Mouse (Mus musculus) forebrain, postnatal 0 days (tissue): ENCODE measurements around the gene Cyfip2. TPM values are rescaled to one million over a fixed set of nuclear protein-coding genes. Genes with fewer than 3 reads are reported as not detected.

Source experiments
- ATAC-seq: fragments of 200-750 bp; cut with Nextera tagmentation; 2 replicates; pipeline ENCODE4 v1.8.0; 2017; ENCODE audit warnings: mild to moderate bottlenecking, moderate library complexity
- DNase-seq: peaks from one replicate; pipeline ENCODE4 v3.0.0-alpha.2; 2015
- H3K27ac ChIP-seq: fragments of 300-500 bp; sonication (generic); 2 replicates; pipeline ENCODE4 v1.5.1; 2014; ENCODE audit warnings: low read depth, mild to moderate bottlenecking, antibody characterized with exemption, low read length, moderate library complexity, mixed read lengths
- H3K27me3 ChIP-seq: fragments of 300-500 bp; sonication (generic); 2 replicates; pipeline ENCODE4 v1.6.1; 2014; ENCODE audit warnings: mild to moderate bottlenecking, low read length, mixed read lengths; ENCODE audit not compliant: insufficient read depth
- H3K36me3 ChIP-seq: fragments of 300-500 bp; sonication (generic); 2 replicates; pipeline ENCODE4 v1.6.1; 2014; ENCODE audit warnings: mild to moderate bottlenecking, moderate library complexity; ENCODE audit not compliant: insufficient read depth
- H3K4me1 ChIP-seq: fragments of 300-500 bp; sonication (generic); 2 replicates; pipeline ENCODE4 v1.6.1; 2014; ENCODE audit warnings: antibody characterized with exemption; ENCODE audit not compliant: insufficient read depth
- H3K4me2 ChIP-seq: fragments of 300-500 bp; sonication (generic); 2 replicates; pipeline ENCODE4 v1.6.1; 2014; ENCODE audit warnings: low read depth, mild to moderate bottlenecking, moderate library complexity
- H3K4me3 ChIP-seq: fragments of 300-500 bp; sonication (generic); 2 replicates; pipeline ENCODE4 v1.5.1; 2014; ENCODE audit warnings: low read depth, low read length, mixed read lengths
- H3K9ac ChIP-seq: fragments of 300-500 bp; sonication (generic); 2 replicates; pipeline ENCODE4 v1.6.1; 2014; ENCODE audit warnings: mild to moderate bottlenecking
- H3K9me3 ChIP-seq: fragments of 300-500 bp; sonication (generic); 2 replicates; pipeline ENCODE4 v1.6.1; 2016; ENCODE audit warnings: low read length
- CTCF ChIP-seq: sonication (generic); IDR thresholded peaks from 2 replicates; pipeline ENCODE4 v1.5.1; 2016; ENCODE audit warnings: antibody characterized with exemption, control low read depth, low read depth
- WGBS: fragments of 180-500 bp; shearing (Covaris S2); extraction: QIAGEN DNeasy Blood & Tissue Kit; methylation state at CpG from one replicate; pipeline ENCODE4 v1.1.7; 2014; 5-methylcytosine and 5-hydroxymethylcytosine counted together
- polyA plus RNA-seq: library from polyadenylated mRNA; unstranded; fragments of >200 nt; fragmentation: Nextera tagmentation; extraction: Ambion mirVana; gene quantifications from 2 replicates; pipeline ENCODE4 v1.2.1, GENCODE M21; 2015
- total RNA-seq: library from RNA; depleted of rRNA; stranded (reverse); fragments of >200 nt; gene quantifications from 2 replicates; pipeline ENCODE4 v1.2.3, GENCODE M21; 2014

Gene Cyfip2
- total and polyA plus RNA-seq, 2 experiments from 2014 or later, result 75.8 to 114 TPM

DNA sequence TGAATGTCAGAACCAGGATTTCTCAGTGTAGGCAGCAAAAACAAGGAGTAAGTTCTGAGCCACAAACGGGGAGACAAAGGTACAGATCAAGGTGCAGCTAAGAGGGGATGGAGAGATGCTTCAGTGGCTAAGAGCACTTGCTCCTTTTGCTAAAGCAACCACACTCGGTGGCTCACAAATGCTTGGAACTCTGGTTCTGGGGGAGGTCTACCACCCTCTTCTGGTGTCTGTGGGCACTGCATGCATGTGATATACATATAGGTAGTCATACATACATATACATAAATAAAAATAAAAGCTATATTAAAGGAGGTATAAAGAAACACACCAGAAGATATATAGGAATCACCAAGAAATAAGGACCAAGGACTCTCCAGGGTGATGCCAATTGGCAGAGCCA is 89.1 kb downstream of the Cyfip2 start:
- no peak for DNase-seq
- H3K9ac ChIP-seq, result no peak overlapping the region
- no peak overlapping the region for H3K27ac ChIP-seq
- peak; percentile 49 for TF ChIP-seq CTCF
- no peak for ATAC-seq
- H3K4me2 ChIP-seq, result no peak overlapping the region
- no peak overlapping the region for H3K4me3 ChIP-seq
- H3K4me1 ChIP-seq, result no peaks in the 10 kb centered on the region
- WGBS, result 79% methylated on average over 2 of the region's 2 CpGs
- H3K9me3 ChIP-seq, result no peaks in the 10 kb centered on the region
- H3K36me3 ChIP-seq, result peaks cover 52% of the 10 kb centered on the region
- H3K27me3 ChIP-seq, result no peaks in the 10 kb centered on the region

DNA sequence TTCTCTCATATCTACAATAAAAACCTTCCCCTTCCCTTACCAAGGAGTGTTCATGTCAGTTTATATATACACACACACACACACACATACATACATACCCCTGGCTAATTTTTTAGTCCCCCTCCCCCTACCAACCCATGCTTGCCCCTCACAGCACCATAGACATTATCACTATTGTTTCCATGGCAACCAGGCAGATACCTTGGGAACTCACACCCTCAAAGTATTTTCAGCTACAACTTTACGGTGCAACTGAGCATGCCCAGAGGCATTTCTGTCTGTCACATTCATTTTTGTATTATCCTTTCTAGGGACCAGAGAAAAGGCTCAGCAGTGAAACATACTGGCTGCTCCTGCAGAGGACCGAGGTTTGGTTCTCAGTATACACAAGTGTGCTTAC is 92.4 kb downstream of the Cyfip2 start:
- Histone ChIP-seq H3K27ac (no peak overlapping the region; the same call in 1 of the 2 replicates), H3K4me2 (no peak overlapping the region), H3K36me3 (peaks cover 54% of the 10 kb centered on the region), H3K27me3 (no peaks in the 10 kb centered on the region), H3K9me3 (no peaks in the 10 kb centered on the region), H3K4me3 (no peak overlapping the region), H3K9ac (no peak overlapping the region), H3K4me1 (no peaks in the 10 kb centered on the region)
- DNase-seq, result peak; percentile 43
- peak; percentile 23 for ATAC-seq
- 61% methylated on average over 2 of the region's 2 CpGs for WGBS
- no peak for TF ChIP-seq CTCF

DNA sequence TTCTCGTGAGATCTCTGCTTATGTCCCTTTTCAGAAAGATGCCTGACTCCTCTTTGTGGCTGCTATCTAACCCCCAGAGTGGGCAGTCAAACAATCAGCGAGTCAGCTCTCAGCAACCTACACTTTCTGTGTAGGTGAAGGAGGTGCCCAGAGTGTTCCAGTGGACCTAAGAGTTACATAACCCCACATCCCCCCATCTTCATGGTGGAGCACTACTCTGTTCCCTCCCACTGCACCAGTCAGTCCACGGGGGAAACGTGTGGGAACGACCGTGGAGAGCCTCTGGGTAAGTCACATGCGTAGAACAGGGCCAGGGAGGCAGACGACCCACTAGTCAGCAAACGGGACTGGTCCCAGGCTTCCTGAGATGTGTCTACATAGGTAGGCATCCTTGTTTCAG is 93.3 kb downstream of the Cyfip2 start:
- Histone ChIP-seq H3K27ac (peak overlapping the region; percentile 69), H3K27me3 (no peaks in the 10 kb centered on the region), H3K4me1 (no peaks in the 10 kb centered on the region), H3K9me3 (no peaks in the 10 kb centered on the region), H3K36me3 (peaks cover 46% of the 10 kb centered on the region), H3K9ac (no peak overlapping the region), H3K4me3 (no peak overlapping the region), H3K4me2 (no peak overlapping the region)
- ATAC-seq (no peak), DNase-seq (no peak)
- 84% methylated on average over 9 of the region's 9 CpGs for WGBS
- TF ChIP-seq CTCF, result no peak

DNA sequence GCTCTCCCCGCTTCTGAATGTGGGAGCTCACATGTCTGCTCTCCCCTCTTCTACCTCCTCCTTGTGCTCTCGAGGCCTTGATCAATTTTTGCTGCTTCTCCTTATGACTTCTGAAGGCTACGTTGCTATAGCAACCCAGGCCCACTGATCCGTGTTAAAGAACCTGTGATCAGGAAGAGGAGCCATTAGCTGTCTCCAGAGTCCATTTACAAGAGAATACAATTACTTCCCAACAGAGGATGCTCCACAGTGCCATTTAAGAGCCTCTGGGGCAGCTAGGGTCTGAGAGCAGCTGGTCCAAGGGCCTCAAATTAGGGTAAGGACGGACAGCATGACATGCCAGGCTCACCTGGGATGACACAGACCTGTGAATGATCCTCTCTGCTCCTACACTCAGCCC is 94.1 kb downstream of the Cyfip2 start:
- 35% methylated on average over 5 of the region's 5 CpGs for WGBS
- H3K9me3 ChIP-seq, result no peaks in the 10 kb centered on the region
- TF ChIP-seq CTCF, result no peak
- ATAC-seq, result peak; percentile 50
- peak overlapping the region; percentile 69 for H3K27ac ChIP-seq
- H3K4me3 ChIP-seq, result no peak overlapping the region
- DNase-seq, result peak; percentile 50
- H3K4me1 ChIP-seq, result no peaks in the 10 kb centered on the region
- no peak overlapping the region for H3K9ac ChIP-seq
- H3K4me2 ChIP-seq, result no peak overlapping the region
- H3K27me3 ChIP-seq, result no peaks in the 10 kb centered on the region
- H3K36me3 ChIP-seq, result peaks cover 46% of the 10 kb centered on the region

DNA sequence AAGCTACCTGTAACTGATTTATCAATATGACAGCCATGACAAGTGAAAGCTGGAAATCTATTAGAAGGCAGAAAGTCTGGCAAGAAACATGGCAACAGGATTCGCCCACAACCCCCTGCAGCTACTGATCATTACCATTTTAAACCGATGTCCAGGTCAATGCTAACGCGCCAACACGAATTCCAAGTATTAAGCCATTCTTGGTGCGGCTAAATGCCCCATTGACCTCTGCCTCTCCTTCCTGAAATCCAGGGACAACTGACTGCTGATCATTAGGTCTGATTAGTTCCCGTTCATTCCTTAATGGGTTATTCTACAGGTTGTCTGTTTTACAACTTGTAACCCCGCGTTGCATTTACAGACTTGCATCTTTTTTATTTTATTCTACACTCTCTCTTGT is 95.0 kb downstream of the Cyfip2 start:
- TF ChIP-seq CTCF, result no peak
- no peaks in the 10 kb centered on the region for H3K4me1 ChIP-seq
- peaks cover 42% of the 10 kb centered on the region for H3K36me3 ChIP-seq
- peak overlapping the region; percentile 30; the same call in 1 of the 2 replicates for H3K27ac ChIP-seq
- H3K9me3 ChIP-seq, result no peaks in the 10 kb centered on the region
- no peak overlapping the region for H3K4me3 ChIP-seq
- no peak overlapping the region for H3K4me2 ChIP-seq
- ATAC-seq, result no peak
- no peak for DNase-seq
- H3K9ac ChIP-seq, result no peak overlapping the region
- 86% methylated on average over 9 of the region's 9 CpGs for WGBS
- no peaks in the 10 kb centered on the region for H3K27me3 ChIP-seq

DNA sequence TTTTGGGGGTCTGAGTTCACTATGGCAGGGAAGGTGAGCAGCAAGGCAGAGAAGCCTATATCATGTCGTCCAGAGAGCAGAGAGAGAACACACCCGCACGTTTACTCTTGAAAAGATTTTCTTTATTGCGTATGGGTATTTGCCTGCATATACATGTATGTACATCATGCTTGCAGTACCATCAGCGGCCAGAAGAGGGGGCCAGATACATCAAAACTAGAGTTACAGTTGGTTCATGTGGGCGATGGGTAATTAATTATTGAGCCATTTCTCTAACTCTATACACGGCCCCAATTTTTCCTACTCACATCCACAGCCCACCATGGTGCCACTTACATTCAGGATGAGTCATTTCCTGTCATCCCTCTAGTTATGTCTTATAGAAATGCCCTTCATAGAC is 96.0 kb downstream of the Cyfip2 start:
- H3K36me3 ChIP-seq, result peaks cover 32% of the 10 kb centered on the region
- no peaks in the 10 kb centered on the region for H3K27me3 ChIP-seq
- no peaks in the 10 kb centered on the region for H3K4me1 ChIP-seq
- H3K9me3 ChIP-seq, result no peaks in the 10 kb centered on the region
- WGBS, result 77% methylated on average over 7 of the region's 7 CpGs
- ATAC-seq (no peak), DNase-seq (peak; percentile 74)
- no peak overlapping the region for H3K4me3 ChIP-seq
- H3K27ac ChIP-seq, result no peak overlapping the region
- no peak overlapping the region for H3K4me2 ChIP-seq
- no peak overlapping the region for H3K9ac ChIP-seq
- TF ChIP-seq CTCF, result peak; percentile 79

DNA sequence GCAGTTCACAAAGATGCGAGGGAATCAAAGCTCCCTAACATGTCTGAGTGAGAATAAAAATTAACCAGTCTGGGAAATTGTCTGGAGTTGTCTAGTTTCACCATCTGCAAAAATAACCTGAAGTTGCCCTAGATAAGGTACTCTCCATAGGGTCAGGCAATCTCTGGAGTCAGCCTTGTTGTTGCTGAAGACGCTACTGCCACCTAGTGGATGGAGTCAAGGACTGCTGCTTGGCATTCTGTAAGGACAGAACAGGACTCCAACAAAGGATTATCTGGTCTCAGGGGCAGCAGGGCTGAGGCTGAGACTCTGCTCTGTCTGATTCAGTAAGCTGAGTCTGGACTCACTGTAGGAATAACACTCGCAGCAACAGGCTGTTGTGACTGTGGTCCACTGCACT is 97.3 kb downstream of the Cyfip2 start:
- DNase-seq (peak; percentile 93), ATAC-seq (peak; percentile 80)
- Histone ChIP-seq H3K9me3 (no peaks in the 10 kb centered on the region), H3K4me3 (no peak overlapping the region), H3K27me3 (no peaks in the 10 kb centered on the region), H3K27ac (peak overlapping the region; percentile 64), H3K36me3 (peaks cover 33% of the 10 kb centered on the region), H3K4me1 (no peaks in the 10 kb centered on the region), H3K4me2 (no peak overlapping the region), H3K9ac (no peak overlapping the region)
- WGBS, result 21% methylated on average over 3 of the region's 3 CpGs
- peak; percentile 97 for TF ChIP-seq CTCF
